Mouse (Mus musculus) small intestine, adult 2 months (tissue): Measurements from ENCODE around the gene Kcnj10. TPM values are rescaled to one million over a fixed set of nuclear protein-coding genes. Genes with fewer than 3 reads are reported as not detected.

ENCODE experiments used
- H3K27ac ChIP-seq: fragments of 200-500 bp; 2 replicates; pipeline ENCODE4 v1.5.1; 2012; ENCODE audit warnings: low read depth, low read length, control low read depth, inconsistent platforms; ENCODE audit not compliant: insufficient read depth
- H3K27me3 ChIP-seq: fragments of 200-500 bp; 2 replicates; pipeline ENCODE4 v1.6.1; 2012; ENCODE audit warnings: mild to moderate bottlenecking, moderate library complexity, low read length, inconsistent platforms; ENCODE audit not compliant: control insufficient read depth, insufficient read depth
- H3K36me3 ChIP-seq: fragments of 200-500 bp; 2 replicates; pipeline ENCODE4 v1.6.1; 2012; ENCODE audit warnings: mild to moderate bottlenecking, low read length, control low read depth, inconsistent platforms; ENCODE audit not compliant: control insufficient read depth, insufficient read depth
- H3K4me1 ChIP-seq: fragments of 200-500 bp; 2 replicates; pipeline ENCODE4 v1.6.1; 2012; ENCODE audit warnings: low read length, inconsistent platforms, mixed read lengths; ENCODE audit not compliant: control insufficient read depth, insufficient read depth, insufficient read length
- H3K4me3 ChIP-seq: fragments of 200-500 bp; 2 replicates; pipeline ENCODE4 v1.5.1; 2012; ENCODE audit warnings: low read depth, mild to moderate bottlenecking, control low read depth, inconsistent platforms, low read length, moderate library complexity
- CTCF ChIP-seq: fragments of 200-500 bp; IDR thresholded peaks from 2 replicates; pipeline ENCODE4 v1.5.1; 2012; ENCODE audit warnings: low read depth, mild to moderate bottlenecking, control low read depth, inconsistent platforms, low read length, moderate library complexity, mixed read lengths; ENCODE audit not compliant: insufficient replicate concordance, insufficient read length; ENCODE audit errors: extremely low read depth
- POLR2A ChIP-seq: fragments of 200-500 bp; IDR thresholded peaks from 2 replicates; pipeline ENCODE4 v1.6.1; 2012; ENCODE audit warnings: low read depth, mild to moderate bottlenecking, control low read depth, inconsistent platforms, low read length, moderate library complexity
- whole genome bisulfite sequencing: fragments of 180-500 bp; shearing (Covaris S2); methylation state at CpG from one replicate; pipeline ENCODE4 v1.1.7; 2018; 5-methylcytosine and 5-hydroxymethylcytosine counted together
- polyA plus RNA-seq: library from polyadenylated mRNA; depleted of rRNA; stranded (reverse); fragments of >200 nt; gene quantifications from 2 replicates; pipeline ENCODE4 v1.2.3, GENCODE M21; 2012

The Kcnj10 gene
- polyA plus RNA-seq, 1 experiment, result 0.65 TPM

DNA sequence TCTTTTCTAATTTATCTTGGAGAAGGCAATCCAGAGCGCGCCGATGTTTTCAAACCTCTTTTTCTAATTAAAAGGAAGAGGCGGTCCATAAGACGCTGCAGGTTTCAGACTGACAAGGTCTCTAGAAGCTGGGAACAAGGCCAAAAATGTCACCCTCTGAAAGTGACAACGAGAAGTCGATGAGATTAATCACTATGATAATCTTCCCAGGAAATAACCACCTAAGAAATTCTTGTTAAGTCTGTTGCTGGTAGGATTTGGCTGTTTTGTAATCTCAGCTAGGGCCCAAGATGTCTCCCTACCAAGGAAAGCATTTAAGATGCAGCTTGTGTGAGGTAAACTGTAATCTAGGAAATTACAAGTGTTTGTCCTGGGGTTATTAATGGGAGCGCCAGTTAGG lies 52.7 kb downstream of the Kcnj10 start:
- peaks cover 13% of the 10 kb centered on the region for H3K27me3 ChIP-seq
- 11% methylated on average over 8 of the region's 8 CpGs for WGBS
- H3K36me3 ChIP-seq, result no peaks in the 10 kb centered on the region
- H3K4me1 ChIP-seq, result peaks cover 7% of the 10 kb centered on the region; the same call in 1 of the 2 replicates
- no peak overlapping the region for H3K27ac ChIP-seq
- no peak overlapping the region for H3K4me3 ChIP-seq
- no peak for TF ChIP-seq POLR2A
- TF ChIP-seq CTCF, result no peak

DNA sequence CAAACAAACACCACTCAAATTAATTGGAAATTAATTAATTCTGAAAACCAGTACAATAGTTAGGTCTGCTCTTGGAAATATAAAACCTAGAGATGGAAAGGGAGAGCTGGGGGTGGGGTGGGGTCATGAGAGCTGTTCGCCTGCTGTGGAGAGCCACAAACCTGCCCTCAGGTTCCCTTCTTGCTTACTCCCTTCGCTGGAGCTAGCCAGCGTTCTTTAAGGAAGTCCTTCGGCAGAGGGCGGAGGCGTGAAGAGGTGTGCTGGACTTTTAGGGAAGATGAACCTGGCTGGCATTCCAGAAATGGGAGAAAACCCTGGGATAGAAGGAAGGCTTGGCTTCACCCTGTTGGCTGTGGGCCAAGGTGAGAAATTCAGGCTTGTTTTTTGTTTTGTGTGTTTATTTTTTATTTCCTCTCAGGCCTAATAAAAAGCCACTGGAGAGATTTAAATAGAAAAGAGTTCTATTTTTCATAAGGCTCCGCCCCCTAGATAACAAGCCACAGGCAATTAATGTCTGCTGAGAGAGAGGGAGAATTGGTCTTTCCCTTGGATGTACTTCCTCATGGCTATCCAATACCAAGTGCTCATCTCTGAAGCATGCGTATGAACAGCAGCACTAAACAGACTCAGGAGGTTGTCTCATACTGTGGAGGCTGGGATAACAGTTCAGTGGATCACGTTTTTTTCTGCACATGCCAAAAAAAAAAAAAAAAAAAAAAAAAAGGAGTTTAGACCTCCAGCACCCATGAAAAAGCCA lies 56.2 kb downstream of the Kcnj10 start:
- TF ChIP-seq CTCF, result no peak
- no peak for TF ChIP-seq POLR2A
- H3K27ac ChIP-seq, result no peak overlapping the region
- peaks cover 4% of the 10 kb centered on the region; the same call in 1 of the 2 replicates for H3K4me1 ChIP-seq
- H3K36me3 ChIP-seq, result no peaks in the 10 kb centered on the region
- peaks cover 9% of the 10 kb centered on the region for H3K27me3 ChIP-seq
- H3K4me3 ChIP-seq, result no peak overlapping the region
- 21% methylated on average over 9 of the region's 9 CpGs for WGBS

DNA sequence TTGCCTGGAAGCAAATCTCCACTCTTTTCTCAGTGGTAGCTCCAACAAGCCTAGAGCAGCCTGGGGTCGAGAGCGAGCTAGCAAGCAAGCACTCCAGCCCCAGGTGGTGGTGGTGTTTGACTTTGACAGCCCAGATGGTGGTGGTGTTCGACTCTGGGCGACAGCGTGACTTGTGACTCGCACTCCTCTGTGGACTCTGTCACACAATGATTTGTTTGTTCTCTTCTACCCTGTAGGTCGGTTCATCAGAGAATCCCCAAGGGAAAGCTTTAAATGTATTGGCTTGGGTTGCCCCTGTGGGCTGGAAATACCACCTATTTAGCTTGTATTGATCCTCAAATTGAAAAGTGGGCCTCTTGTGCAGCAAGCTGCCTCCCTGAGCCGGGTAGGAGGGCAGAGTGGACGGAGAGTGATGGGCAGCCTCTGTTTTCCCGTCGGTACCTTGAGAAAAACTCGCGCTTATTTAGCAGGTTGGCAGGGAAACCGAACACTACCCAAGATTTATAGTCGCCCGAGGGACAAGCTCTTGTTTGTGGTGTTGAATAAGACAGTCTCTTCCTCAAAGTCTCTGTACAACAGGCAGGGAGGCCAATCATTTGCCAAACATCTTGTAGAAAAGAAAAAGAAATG lies 65.2 kb downstream of the Kcnj10 start:
- Histone ChIP-seq H3K27ac (no peak overlapping the region), H3K27me3 (no peaks in the 10 kb centered on the region; the same call in 1 of the 2 replicates), H3K36me3 (no peaks in the 10 kb centered on the region), H3K4me3 (no peak overlapping the region), H3K4me1 (no peaks in the 10 kb centered on the region)
- TF ChIP-seq CTCF (no peak), POLR2A (no peak)
- WGBS, result 36% methylated on average over 16 of the region's 16 CpGs

DNA sequence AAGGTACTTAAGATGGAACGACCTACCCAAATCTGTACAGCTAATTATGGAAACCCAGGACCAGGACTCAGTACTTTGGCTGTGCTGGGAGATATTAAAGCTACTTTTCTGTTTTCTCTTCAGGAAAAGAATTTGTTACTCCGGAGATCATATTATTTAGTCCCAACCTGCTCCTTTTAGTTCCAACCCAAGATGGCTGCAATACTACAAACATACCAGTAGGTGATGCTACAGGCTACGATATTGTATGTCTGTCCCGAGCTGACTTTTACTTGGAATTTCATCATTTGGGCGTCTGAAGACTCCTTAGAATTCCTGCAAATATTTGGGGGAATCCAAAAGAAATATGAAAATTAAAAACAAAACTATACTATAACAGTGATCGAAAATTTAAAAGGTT lies 68.0 kb downstream of the Kcnj10 start:
- Histone ChIP-seq H3K4me3 (no peak overlapping the region), H3K27me3 (no peaks in the 10 kb centered on the region), H3K36me3 (no peaks in the 10 kb centered on the region), H3K27ac (no peak overlapping the region), H3K4me1 (peaks cover 15% of the 10 kb centered on the region; the same call in 1 of the 2 replicates)
- WGBS, result 6% methylated on average over 6 of the region's 6 CpGs
- TF ChIP-seq POLR2A (no peak), CTCF (no peak)

DNA sequence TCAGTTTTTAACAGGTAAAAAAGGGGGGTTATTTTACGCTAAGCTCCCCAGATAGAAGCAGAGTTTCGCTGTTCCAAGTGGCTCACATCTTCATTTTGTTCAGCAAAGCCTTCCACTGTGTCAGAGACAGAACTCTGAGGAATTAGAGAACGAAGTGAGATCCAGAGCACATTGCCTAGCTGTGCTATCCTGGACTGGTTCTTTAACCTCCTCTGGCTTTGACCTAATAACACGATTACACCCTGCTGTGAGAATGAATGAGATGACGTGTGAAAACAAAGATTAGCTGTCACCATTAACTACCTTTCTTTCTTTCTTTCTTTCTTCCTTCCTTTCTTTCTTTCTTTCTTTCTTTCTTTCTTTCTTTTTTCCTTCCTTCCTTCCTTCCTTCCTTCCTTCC lies 68.4 kb downstream of the Kcnj10 start:
- no peaks in the 10 kb centered on the region for H3K36me3 ChIP-seq
- TF ChIP-seq CTCF, result no peak
- peaks cover 19% of the 10 kb centered on the region; the same call in 1 of the 2 replicates for H3K4me1 ChIP-seq
- H3K27ac ChIP-seq, result no peak overlapping the region
- no peak overlapping the region for H3K4me3 ChIP-seq
- WGBS, result 17% methylated on average over 5 of the region's 5 CpGs
- H3K27me3 ChIP-seq, result no peaks in the 10 kb centered on the region

DNA sequence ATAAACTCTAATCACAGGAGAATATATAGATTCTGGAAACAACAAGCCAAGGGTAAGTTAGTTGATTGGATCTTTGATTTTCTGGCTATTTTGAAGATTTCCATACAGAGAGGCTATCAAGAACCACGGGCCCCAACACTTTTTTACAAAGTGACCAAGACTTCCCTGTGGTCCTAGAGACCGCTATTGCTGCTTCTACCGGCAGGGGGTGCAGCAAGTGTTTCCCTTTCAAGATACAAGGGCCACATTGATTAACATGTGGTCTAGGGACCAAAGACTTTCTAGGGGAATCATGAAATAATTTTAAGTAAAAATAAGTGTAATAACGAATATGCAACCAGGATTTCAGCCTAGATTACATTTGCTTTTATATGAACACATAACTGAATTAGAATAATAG lies 69.8 kb downstream of the Kcnj10 start:
- Histone ChIP-seq H3K27me3 (no peaks in the 10 kb centered on the region), H3K27ac (no peak overlapping the region), H3K36me3 (no peaks in the 10 kb centered on the region), H3K4me3 (no peak overlapping the region), H3K4me1 (peaks cover 19% of the 10 kb centered on the region; the same call in 1 of the 2 replicates)
- TF ChIP-seq CTCF, result peak; percentile 74; the same call in 1 of the 2 replicates
- no peak for TF ChIP-seq POLR2A
- WGBS, result 2% methylated on average over 4 of the region's 4 CpGs

DNA sequence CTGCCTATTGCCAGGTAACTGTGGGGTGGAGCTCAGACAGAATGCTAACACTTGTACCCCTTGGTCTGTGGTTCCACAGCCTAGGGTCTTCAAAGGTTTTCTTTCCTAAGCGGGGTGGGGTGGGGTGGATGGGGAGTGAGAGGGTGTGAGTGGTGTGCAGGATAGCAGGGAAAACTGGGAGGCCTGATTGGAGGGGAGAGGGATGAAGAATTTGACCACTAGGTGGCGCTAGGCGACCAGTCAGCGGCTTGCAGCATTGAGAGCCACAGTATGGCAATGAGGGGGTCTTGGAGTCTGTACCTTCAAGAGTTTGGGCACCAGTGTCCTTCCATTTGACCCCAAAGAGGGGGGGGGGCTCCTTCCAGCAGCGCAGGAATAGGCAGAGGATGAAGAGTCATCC lies 71.2 kb downstream of the Kcnj10 start:
- Histone ChIP-seq H3K36me3 (no peaks in the 10 kb centered on the region), H3K27ac (no peak overlapping the region), H3K27me3 (no peaks in the 10 kb centered on the region), H3K4me1 (peaks cover 19% of the 10 kb centered on the region; the same call in 1 of the 2 replicates), H3K4me3 (no peak overlapping the region)
- 3% methylated on average over 5 of the region's 5 CpGs for WGBS
- TF ChIP-seq POLR2A, result no peak
- TF ChIP-seq CTCF, result peak; percentile 98
